8 mouse cellular contexts compared by ENCODE assay signal in the genomic region with DNA sequence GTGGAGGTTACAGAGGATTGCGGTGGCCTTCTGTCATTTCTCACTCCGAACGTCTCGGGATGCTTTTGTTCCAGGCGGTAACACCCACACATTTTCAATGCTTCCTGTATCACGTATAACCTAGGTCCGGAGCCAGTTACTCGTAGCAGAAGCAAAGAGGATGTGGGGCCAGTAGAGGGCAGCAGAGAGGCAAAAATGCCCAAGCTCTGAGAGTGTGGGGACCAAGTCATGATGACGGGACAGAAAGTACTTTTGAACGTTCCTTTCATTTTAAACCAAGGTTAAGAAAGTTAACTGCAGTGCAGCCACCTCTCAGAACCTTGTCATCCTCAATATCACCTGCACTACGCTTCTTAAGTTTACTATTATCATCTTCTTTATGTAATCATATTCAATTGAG.
A peak's percentile ranks its signal among the peaks of the same experiment; 100 is the strongest.
DNase-seq lines count a peak whose midpoint lies in the region; ATAC-seq lines count a peak whose summit lies in the region.

No protein-coding gene starts in this region.

- WGBS in hindbrain, embryonic 12.5 days: 2% methylated on average over 11 of the region's 11 CpGs

- H3K9me3 ChIP-seq in hindbrain, embryonic 12.5 days (replicated peaks): no peaks in the 10 kb centered on the region

- H3K4me2 ChIP-seq in hindbrain, embryonic 12.5 days (replicated peaks): peak overlapping the region; percentile 45

- H3K4me1 ChIP-seq in hindbrain, embryonic 12.5 days: peaks cover 20% of the 10 kb centered on the region

- 0 out of 2 replicates have a peak overlapping the region, but pooled peaks have one; percentile 8 for H3K9ac ChIP-seq in hindbrain, embryonic 12.5 days

- peak; percentile 87 for DNase-seq in Muller cell, postnatal 12 days (ENCODE audit: inconsistent ontology term)
- DNase-seq in cerebellum, postnatal 10 days: peak; percentile 92 to 94
- DNase-seq in frontal cortex, postnatal 10 days (ENCODE audit: low spot score in 2 of 2): peak; percentile 68 to 85
- peak; percentile 87 to 92 for DNase-seq in layer of hippocampus, postnatal 14 days (ENCODE audit: low spot score in 2 of 2)
- peak; percentile 94 for DNase-seq in lung, postnatal 14 days
- DNase-seq in retina, adult 2 months (ENCODE audit: low read depth, low spot score): peak; percentile 62
- peak; percentile 93 to 95 for DNase-seq in thymus, postnatal 36 days

- H3K27ac ChIP-seq in hindbrain, embryonic 12.5 days: peak overlapping the region; percentile 48; the same call in 1 of the 2 replicates

- H3K4me3 ChIP-seq in hindbrain, embryonic 12.5 days: 0 out of 2 replicates have a peak overlapping the region, but pooled peaks have one; percentile 8

- no peaks in the 10 kb centered on the region for H3K27me3 ChIP-seq in hindbrain, embryonic 12.5 days

- H3K36me3 ChIP-seq in hindbrain, embryonic 12.5 days: no peaks in the 10 kb centered on the region

- peak; percentile 81 for ATAC-seq in hindbrain, embryonic 12.5 days (ENCODE audit: low FRiP score)

Comparison
In these comparisons a context has a peak if more than half of its experiments do, and no peak if none do; other contexts are left out.
1. Peak in every context shown above with its lines: DNase-seq, ATAC-seq, H3K4me3 ChIP-seq and H3K27ac ChIP-seq.